Mouse (Mus musculus) urinary bladder, adult 2 months (tissue): ENCODE data around the gene Cfap73. TPM values are rescaled to one million over a fixed set of nuclear protein-coding genes. Genes with fewer than 3 reads are reported as not detected.

Experiments
- DNase-seq: peaks from one replicate; pipeline ENCODE4 v3.0.0; 2022; ENCODE audit warnings: low spot score
- polyA plus RNA-seq: library from polyadenylated mRNA; depleted of rRNA; stranded (reverse); fragments of >200 nt; gene quantifications from 2 replicates; pipeline ENCODE4 v1.2.3, GENCODE M21; 2012

Gene Cfap73
- polyA plus RNA-seq, 1 experiment = not detected

GRCm38 (mm10) chr5:120612822-120613604 is 21.0 kb downstream of the Cfap73 start:
- peak; percentile 99 for DNase-seq

GRCm38 (mm10) chr5:120612442-120612821 is 21.6 kb downstream of the Cfap73 start, which contains the start of the genes Rita1 and Ddx54:
Rita1 (minus strand) TSS chr5:120612589.
Ddx54 (plus strand) TSS chr5:120612739.
- DNase-seq = peak; percentile 95

GRCm38 (mm10) chr5:120611416-120611815 is 22.6 kb downstream of the Cfap73 start:
- no peak for DNase-seq

- no peak for DNase-seq
Measured at GRCm38 (mm10) chr5:120610906-120611305, 23.1 kb downstream of the Cfap73 start.

- no peak for DNase-seq
Measured at GRCm38 (mm10) chr5:120609246-120609775, 24.7 kb downstream of the Cfap73 start.

GRCm38 (mm10) chr5:120607335-120607734 is 26.7 kb downstream of the Cfap73 start:
- no peak for DNase-seq

- no peak for DNase-seq
Measured at GRCm38 (mm10) chr5:120606590-120607200, 27.3 kb downstream of the Cfap73 start.

- no peak for DNase-seq
Measured at GRCm38 (mm10) chr5:120605688-120606087, 28.3 kb downstream of the Cfap73 start.

GRCm38 (mm10) chr5:120605241-120605661 is 28.8 kb downstream of the Cfap73 start:
- DNase-seq = no peak

GRCm38 (mm10) chr5:120604839-120605238 is 29.2 kb downstream of the Cfap73 start:
- DNase-seq = peak; percentile 63

- DNase-seq = no peak
Measured at GRCm38 (mm10) chr5:120603515-120603914, 30.5 kb downstream of the Cfap73 start.

- no peak for DNase-seq
Measured at GRCm38 (mm10) chr5:120602210-120602609, 31.8 kb downstream of the Cfap73 start.

- DNase-seq = no peak
Measured at GRCm38 (mm10) chr5:120600946-120601668, 32.9 kb downstream of the Cfap73 start.

GRCm38 (mm10) chr5:120599625-120600024 is 34.4 kb downstream of the Cfap73 start:
- DNase-seq = no peak

- DNase-seq = no peak
Measured at GRCm38 (mm10) chr5:120594485-120594884, 39.5 kb downstream of the Cfap73 start.

GRCm38 (mm10) chr5:120592141-120592540 is 41.9 kb downstream of the Cfap73 start:
- no peak for DNase-seq

GRCm38 (mm10) chr5:120590356-120591010 is 43.6 kb downstream of the Cfap73 start:
- no peak for DNase-seq

- DNase-seq = peak; percentile 93
Measured at GRCm38 (mm10) chr5:120588569-120589094, 45.4 kb downstream of the Cfap73 start, which contains the start of the genes Tpcn1 and Iqcd. Tpcn1 (minus strand) TSS chr5:120588673. Iqcd (plus strand) TSS chr5:120589016.

GRCm38 (mm10) chr5:120587940-120588568 is 46.0 kb downstream of the Cfap73 start:
- no peak for DNase-seq

- no peak for DNase-seq
Measured at GRCm38 (mm10) chr5:120587616-120587926, 46.5 kb downstream of the Cfap73 start.
